Mouse (Mus musculus) gastrocnemius, postnatal 4 days (tissue): ENCODE measurements around the gene Slc39a11. TPM values are rescaled to one million over a fixed set of nuclear protein-coding genes. Genes with fewer than 3 reads are reported as not detected.
A peak's percentile ranks its signal among the peaks of the same experiment; 100 is the strongest.

ENCODE experiments used
- DNase-seq, 2 experiments: peaks; one replicate each; pipeline ENCODE4 v3.0.0; 2021 to 2022; ENCODE audit warnings: low spot score in 2 of 2, mixed read lengths in 2 of 2
- total RNA-seq, 2 experiments: library from RNA; stranded (reverse); gene quantifications; 2 replicates each; pipeline ENCODE4 v1.2.3; 2021

Gene Slc39a11
- total RNA-seq, 2 experiments from 2014 or later: 8.2 to 8.9 TPM

DNA sequence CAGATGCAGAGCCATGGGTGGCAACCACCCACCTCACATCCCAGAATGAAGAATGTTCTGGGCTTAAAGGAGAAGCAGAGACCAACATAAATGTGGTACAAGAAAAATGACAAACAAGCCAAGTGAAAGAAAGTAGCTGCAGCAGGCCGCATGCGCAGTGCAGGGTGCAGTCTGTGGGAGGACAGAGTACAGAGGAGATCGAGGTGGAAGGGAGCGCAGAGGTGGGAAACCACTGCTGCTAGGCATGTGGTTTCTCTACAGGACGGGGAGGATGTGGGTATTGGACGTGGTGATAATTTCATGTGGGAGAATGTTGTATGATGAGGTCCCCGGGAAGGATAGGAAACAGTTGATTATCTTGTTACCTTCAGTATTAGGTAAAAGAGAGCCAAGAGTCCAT, 287.3 kb downstream of the Slc39a11 start:
- DNase-seq: no peak

DNA sequence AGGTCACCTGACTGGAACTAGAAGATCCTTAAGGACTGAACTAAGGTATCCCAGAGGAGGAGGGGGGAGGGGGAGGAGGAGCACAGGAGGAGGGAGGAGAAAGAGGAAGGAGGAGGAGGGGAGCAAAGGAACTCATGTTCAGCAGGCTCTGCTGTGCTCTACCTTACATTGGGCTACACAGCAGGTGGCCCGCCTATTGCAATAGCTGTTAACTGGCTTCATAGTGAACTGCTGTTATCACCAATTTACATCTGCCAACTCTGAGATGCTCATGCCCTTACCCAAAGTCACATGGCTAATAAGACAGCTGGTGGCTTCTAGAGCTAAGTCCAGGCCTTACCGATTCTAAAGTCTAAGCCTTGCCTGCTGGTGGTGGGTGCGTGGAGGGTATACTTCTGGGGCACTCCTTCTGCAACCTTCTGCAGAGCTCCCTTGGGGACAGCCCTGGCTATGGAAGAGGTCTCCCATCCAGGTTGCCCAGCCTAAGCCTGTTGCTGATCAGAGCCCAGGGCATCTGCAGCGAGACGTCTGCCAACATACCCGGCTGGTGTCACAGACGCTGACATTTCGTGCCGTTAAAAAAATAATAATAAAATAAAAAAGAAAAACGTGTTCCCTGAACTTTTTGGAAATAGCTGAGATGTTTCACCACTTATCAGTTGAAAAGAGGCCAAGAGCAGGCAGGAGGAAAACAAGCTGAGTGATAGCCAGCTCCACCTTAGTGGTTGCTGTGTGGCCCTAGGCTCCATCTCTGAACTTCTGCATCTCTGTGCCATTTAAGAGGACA, 289.6 kb downstream of the Slc39a11 start:
- no peak for DNase-seq

GRCm38 (mm10) chr11:113355932-113356331, 293.9 kb downstream of the Slc39a11 start:
- DNase-seq: no peak

GRCm38 (mm10) chr11:113352085-113352815, 297.6 kb downstream of the Slc39a11 start:
- no peak for DNase-seq

GRCm38 (mm10) chr11:113350583-113350982, 299.3 kb downstream of the Slc39a11 start:
- no peak for DNase-seq

DNA sequence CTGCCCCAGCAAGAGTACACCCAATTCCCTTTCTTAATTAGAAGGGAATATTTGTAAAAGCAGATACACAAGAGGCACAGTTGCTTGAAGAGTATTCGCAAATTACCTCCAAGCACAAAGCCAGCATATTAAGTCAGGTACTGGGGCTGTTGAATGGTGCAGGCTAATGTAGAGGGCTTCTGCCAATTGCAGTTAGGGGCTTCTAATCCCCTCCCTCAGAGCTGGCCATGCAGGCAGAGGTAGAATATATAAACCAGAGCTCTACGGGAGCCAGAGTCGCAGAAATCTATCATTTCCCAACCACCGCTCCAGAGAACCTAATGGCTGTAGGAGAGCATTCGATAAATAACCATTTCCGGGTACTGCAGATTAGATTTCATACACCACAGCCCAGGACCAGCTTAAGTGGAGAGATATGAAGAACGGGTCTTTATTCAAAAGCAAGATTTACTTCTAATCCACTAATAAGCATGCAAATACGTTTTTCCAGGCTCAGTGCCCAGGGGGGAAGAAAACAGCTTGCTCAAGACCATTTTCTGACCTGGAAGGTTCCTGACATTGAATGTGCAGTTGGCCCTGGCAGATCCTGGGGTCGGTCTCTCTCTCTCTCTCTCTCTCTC, 302.9 kb downstream of the Slc39a11 start:
- no peak for DNase-seq

DNA sequence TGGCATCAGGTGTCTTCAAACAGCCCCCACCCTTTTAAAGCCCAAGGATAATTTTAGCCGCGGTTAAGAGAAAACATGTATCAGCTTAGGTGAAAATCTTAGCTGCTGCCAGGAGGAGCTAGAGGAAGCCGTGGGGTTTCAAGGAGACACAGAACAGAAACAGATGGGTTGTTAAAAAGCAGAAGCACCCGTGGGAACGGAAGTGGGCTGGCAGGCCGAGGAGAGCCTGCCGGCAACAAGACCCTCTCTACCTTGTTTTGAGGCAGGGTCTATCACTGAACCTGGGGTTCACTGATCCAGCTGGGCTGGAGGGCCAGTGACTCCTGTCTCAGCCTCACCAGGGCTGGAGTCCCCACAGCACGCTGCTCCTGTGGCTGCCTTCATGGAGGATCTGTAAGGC, 310.1 kb downstream of the Slc39a11 start:
- no peak for DNase-seq

DNA sequence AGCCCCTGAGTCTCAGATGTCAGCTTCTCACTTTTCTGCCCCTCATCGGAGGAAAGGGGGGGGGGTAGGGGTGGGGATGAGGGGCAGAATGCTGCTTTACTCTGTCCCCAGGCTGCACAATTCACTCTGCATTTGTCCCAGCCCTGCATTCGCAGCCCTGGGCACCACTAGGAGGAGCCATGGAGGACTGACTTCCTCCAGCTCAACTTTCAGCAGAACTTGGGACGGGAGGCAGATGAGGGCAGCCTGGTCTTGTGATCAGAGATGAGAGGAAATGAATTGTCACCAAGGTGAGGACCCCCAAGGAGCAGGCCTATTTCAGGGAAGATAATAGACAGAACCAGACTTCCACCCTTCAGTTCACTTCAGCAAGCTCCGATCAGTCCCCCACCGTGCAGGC, 311.3 kb downstream of the Slc39a11 start:
- DNase-seq: no peak

DNA sequence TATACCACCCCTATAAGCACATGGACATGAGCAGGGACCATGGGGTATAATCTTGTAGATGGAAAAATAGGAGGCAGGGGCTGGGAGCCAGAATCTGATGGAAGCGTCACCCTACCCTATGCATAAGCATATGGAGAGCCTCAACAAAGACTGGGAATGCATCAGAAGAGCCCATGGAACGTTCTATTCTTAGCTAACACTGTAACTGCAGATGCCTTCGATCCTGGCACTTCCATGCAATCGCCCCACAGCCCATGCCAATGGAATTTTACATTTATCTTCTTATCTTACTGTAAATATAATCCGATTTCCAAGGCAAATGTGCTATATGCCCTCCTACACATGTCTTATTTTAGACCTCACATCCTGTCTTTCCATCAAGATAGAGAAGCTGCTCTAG, 314.2 kb downstream of the Slc39a11 start:
- no peak for DNase-seq

DNA sequence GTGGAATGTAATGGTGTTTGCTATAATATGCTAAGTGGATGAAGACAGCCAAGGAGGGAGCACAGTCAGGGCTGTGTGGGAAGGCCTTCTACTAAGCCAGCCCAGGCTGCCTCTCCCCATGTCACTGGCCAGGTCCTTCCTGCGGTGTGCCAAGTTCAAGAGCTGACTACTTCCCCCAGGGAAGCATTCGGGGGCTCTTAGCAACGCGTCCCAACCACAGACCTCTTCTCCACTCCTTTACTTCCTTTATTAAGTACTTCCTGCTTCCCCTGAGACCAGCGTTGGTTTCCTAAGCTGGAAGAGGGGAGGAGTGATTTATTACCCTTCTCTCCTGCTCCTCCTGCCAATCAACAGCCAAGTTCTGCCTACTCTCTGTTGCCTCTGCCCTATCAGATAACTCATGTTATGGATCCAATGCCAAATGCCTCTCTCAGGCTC, 315.4 kb downstream of the Slc39a11 start:
- no peak for DNase-seq

DNA sequence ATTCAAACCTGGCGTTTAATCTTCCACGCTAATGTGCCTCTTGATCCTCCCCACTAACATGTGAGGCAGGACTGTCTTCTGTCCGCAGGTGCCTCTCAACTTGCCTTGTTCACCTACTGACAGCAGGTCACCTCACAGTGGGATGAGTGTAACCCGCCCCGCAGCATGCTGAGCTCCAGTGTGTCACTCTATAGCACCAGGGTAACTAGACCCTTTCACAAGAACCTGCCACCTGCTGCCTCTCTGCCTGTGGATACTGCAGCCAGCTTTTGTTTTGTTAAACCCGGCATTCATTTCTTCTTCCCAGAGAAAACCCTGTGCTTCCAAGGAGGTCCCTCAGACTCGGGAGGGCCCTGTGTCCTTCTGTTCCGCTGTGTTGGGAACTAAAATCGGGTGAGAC, 316.3 kb downstream of the Slc39a11 start:
- DNase-seq: no peak

DNA sequence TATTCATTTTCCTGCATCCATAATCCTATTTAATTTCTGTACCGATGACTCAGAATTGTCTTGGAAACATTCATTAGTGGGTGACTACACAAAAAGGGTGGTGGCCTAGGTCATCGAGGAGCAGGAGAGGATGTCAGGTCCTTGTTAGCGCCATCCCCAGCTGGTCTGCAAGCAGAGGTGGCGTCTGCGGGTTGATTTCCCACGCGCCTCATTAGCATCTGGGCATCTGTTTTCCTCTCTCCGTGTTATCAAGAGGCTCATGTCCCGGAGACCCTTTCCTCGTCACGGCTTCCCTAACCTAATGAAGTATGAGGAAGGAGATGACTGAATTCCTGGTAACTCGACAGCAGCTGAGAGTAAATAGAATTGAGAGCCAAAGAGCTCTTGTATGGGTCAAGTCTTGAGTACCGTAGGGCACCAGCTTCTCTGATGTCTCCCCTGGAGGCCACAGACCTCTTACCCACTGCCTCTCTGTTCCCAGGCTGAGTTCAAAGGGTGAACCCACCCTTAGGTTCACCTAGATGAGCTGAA, 319.8 kb downstream of the Slc39a11 start:
- DNase-seq: no peak

- no peak for DNase-seq
These were observed 322.3 kb downstream of the Slc39a11 start for GRCm38 (mm10) chr11:113327499-113328062.

DNA sequence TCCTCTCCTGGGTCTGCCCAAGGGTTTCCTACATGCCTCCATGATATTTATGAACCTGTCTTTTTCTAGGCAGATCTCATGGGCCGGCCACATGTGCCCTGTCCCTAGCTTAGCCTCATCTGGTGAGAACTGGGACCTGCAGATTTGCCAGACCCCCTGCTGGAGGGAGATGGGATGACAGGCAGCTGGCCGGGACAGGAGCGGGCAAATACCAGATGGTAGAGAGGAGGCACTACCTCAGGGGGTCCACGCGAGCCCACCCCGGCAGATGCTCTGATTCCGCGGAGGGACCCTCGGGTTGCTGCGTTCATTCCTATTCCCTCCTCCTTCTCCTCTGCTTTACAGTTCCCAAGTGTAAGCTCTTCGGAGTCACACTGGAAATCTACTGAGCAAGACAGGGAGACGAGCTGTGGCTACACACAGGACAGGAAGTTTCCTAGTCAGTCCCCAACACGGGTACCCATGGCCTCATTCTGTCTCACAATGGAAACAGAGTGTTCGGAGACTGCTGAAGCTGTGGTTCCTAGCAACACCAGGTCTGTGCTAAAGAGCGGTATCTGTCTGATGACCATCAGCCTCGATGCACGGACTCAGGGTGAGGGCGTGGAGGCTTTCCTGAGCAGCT, 323.4 kb downstream of the Slc39a11 start:
- DNase-seq: peak; percentile 51 to 69

GRCm38 (mm10) chr11:113321601-113322000, 328.3 kb downstream of the Slc39a11 start:
- no peak for DNase-seq

GRCm38 (mm10) chr11:113309265-113309951, 340.5 kb downstream of the Slc39a11 start:
- DNase-seq: no peak

- DNase-seq: no peak
These were observed 341.5 kb downstream of the Slc39a11 start for GRCm38 (mm10) chr11:113308256-113308941.

- DNase-seq: no peak
These were observed 346.7 kb downstream of the Slc39a11 start for GRCm38 (mm10) chr11:113303204-113303603.

- no peak for DNase-seq
These were observed 350.4 kb downstream of the Slc39a11 start for GRCm38 (mm10) chr11:113299492-113299891.

DNA sequence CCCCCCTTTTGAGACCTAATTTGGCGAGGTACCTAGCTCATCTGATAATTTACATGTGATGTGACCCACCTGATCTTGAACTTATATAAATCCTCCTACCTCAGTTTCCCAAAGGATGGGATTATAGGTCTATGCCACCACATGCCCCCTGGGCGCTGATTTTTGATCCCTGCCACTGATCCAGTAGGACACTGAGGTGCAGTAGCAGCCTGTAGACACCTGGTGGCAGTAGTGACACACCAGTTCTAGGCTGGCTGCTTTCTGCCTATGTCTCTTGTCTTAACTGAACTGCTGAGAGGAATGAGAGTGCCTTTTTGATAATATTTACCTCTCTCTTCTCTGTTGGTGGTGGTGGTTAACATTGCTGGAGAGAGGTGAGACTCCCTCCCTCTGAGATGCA, 352.1 kb downstream of the Slc39a11 start:
- peak; percentile 41 to 64 for DNase-seq
